Mouse (Mus musculus) hindbrain, embryonic 16.5 days (tissue): ENCODE results near the gene Klk1b26. TPM values are rescaled to one million over a fixed set of nuclear protein-coding genes. Genes with fewer than 3 reads are reported as not detected.
"Not testable (repeated sequence)": the region's sequence is repeated elsewhere in the genome, so short reads cannot be mapped to it uniquely, and the experiment has no call there.

Experiments used
- ATAC-seq: fragments of 200-750 bp; cut with Nextera tagmentation; 2 replicates; pipeline ENCODE4 v1.8.0; 2017; ENCODE audit warnings: moderate TSS enrichment, moderate library complexity
- H3K27ac ChIP-seq: fragments of 300-500 bp; sonication (generic); 2 replicates; pipeline ENCODE4 v1.5.1; 2014; ENCODE audit warnings: low read depth, mild to moderate bottlenecking, control low read depth, low read length, moderate library complexity
- H3K27me3 ChIP-seq: fragments of 300-500 bp; sonication (generic); replicated peaks from 2 replicates; pipeline ENCODE4 v1.6.1; 2014; ENCODE audit warnings: low read length; ENCODE audit not compliant: control insufficient read depth, insufficient read depth
- H3K36me3 ChIP-seq: fragments of 300-500 bp; sonication (generic); 2 replicates; pipeline ENCODE4 v1.6.1; 2014; ENCODE audit warnings: mild to moderate bottlenecking, low read length, moderate library complexity, mixed read lengths; ENCODE audit not compliant: control insufficient read depth, insufficient read depth
- H3K4me1 ChIP-seq: fragments of 300-500 bp; sonication (generic); 2 replicates; pipeline ENCODE4 v1.6.1; 2014; ENCODE audit warnings: low read depth, low read length; ENCODE audit not compliant: control insufficient read depth, insufficient read depth
- H3K4me2 ChIP-seq: fragments of 300-500 bp; sonication (generic); 2 replicates; pipeline ENCODE4 v1.6.1; 2014; ENCODE audit warnings: mild to moderate bottlenecking, low read length, control low read depth, moderate library complexity
- H3K4me3 ChIP-seq: fragments of 300-500 bp; sonication (generic); 2 replicates; pipeline ENCODE4 v1.5.1; 2014; ENCODE audit warnings: mild to moderate bottlenecking, low read length, control low read depth, moderate library complexity
- H3K9ac ChIP-seq: fragments of 300-500 bp; sonication (generic); 2 replicates; pipeline ENCODE4 v1.6.1; 2014; ENCODE audit warnings: low read depth, mild to moderate bottlenecking, control low read depth, low read length, moderate library complexity
- H3K9me3 ChIP-seq: fragments of 300-500 bp; sonication (generic); 2 replicates; pipeline ENCODE4 v1.6.1; 2014; ENCODE audit warnings: mild to moderate bottlenecking, low read length, moderate library complexity; ENCODE audit not compliant: control insufficient read depth
- WGBS: fragments of 180-500 bp; shearing (Covaris S2); extraction: QIAGEN DNeasy Blood & Tissue Kit; methylation state at CpG from one replicate; pipeline ENCODE4 v1.1.7; 2014; 5-methylcytosine and 5-hydroxymethylcytosine counted together
- polyA plus RNA-seq: library from polyadenylated mRNA; unstranded; fragments of >200 nt; fragmentation: Nextera tagmentation; extraction: Ambion mirVana; gene quantifications from 2 replicates; pipeline ENCODE4 v1.2.1, GENCODE M21; 2015

Gene Klk1b26
- polyA plus RNA-seq, 1 experiment from 2014 or later = not detected

- no peaks in the 10 kb centered on the region for H3K9me3 ChIP-seq
- no peaks in the 10 kb centered on the region for H3K4me1 ChIP-seq
- H3K4me2 ChIP-seq = no peak overlapping the region
- H3K36me3 ChIP-seq = no peaks in the 10 kb centered on the region
- H3K4me3 ChIP-seq = no peak overlapping the region
- H3K27ac ChIP-seq = no peak overlapping the region
- no peak overlapping the region for H3K9ac ChIP-seq
- 86% methylated on average over 5 of the region's 5 CpGs for WGBS
- H3K27me3 ChIP-seq = no peaks in the 10 kb centered on the region
- no peak for ATAC-seq
Measured at GRCm38 (mm10) chr7:44015071-44015470, 3.1 kb downstream of the Klk1b26 start.

- H3K4me3 ChIP-seq, H3K9ac ChIP-seq, ATAC-seq, H3K9me3 ChIP-seq, H3K4me1 ChIP-seq, H3K4me2 ChIP-seq, H3K36me3 ChIP-seq, H3K27me3 ChIP-seq, H3K27ac ChIP-seq: not testable (repeated sequence)
- WGBS = 65% methylated on average over 3 of the region's 3 CpGs
Measured at GRCm38 (mm10) chr7:44051990-44052389, 40.0 kb downstream of the Klk1b26 start, which contains the start of gene Klk1b27. Gene Klk1b27, plus strand, starts transcription at chr7:44052290.

Other genes with a start within 250 kb of the Klk1b26 start
- gene Klk12, start 243.3 kb upstream of the Klk1b26 start, polyA plus RNA-seq = not detected in 2 replicates
- 0.20 TPM in 1 of 2 replicates, not detected in the other for gene Klk11, start 237.6 kb upstream of the Klk1b26 start, polyA plus RNA-seq
- gene Klk10, start 231.1 kb upstream of the Klk1b26 start, polyA plus RNA-seq = 0.21 and 0.30 TPM in 2 replicates
- 0.10 and 0.31 TPM in 2 replicates for gene Klk9, start 220.3 kb upstream of the Klk1b26 start, polyA plus RNA-seq
- 11.3 and 13.3 TPM in 2 replicates for gene Klk8, start 214.6 kb upstream of the Klk1b26 start, polyA plus RNA-seq
- gene Klk7, start 200.9 kb upstream of the Klk1b26 start, polyA plus RNA-seq = not detected in 2 replicates
- gene Klk6, start 187.7 kb upstream of the Klk1b26 start, polyA plus RNA-seq = not detected in 2 replicates
- gene Klk5, start 170.2 kb upstream of the Klk1b26 start, polyA plus RNA-seq = not detected in 2 replicates
- 4.4 and 4.5 TPM in 2 replicates for gene Klk4, start 131.0 kb upstream of the Klk1b26 start, polyA plus RNA-seq
- not detected in 2 replicates for gene Klk15, start 78.4 kb upstream of the Klk1b26 start, polyA plus RNA-seq
- not detected in 2 replicates for gene Klk1b8, start 61.5 kb upstream of the Klk1b26 start, polyA plus RNA-seq
- gene Klk1b1, start 45.4 kb upstream of the Klk1b26 start, polyA plus RNA-seq = not detected in 2 replicates
- gene Klk1b9, start 36.1 kb upstream of the Klk1b26 start, polyA plus RNA-seq = not detected in 2 replicates
- not detected in 2 replicates for gene Klk1b11, start 16.3 kb upstream of the Klk1b26 start, polyA plus RNA-seq
- gene Klk1b27, start 40.1 kb downstream of the Klk1b26 start, polyA plus RNA-seq = 0.24 TPM in 1 of 2 replicates, not detected in the other
- not detected in 2 replicates for gene Klk1b21, start 90.2 kb downstream of the Klk1b26 start, polyA plus RNA-seq
- gene Klk1b22, start 100.5 kb downstream of the Klk1b26 start, polyA plus RNA-seq = not detected in 2 replicates
- not detected in 2 replicates for gene Klk1b16, start 124.6 kb downstream of the Klk1b26 start, polyA plus RNA-seq
- gene Klk1b24, start 176.1 kb downstream of the Klk1b26 start, polyA plus RNA-seq = not detected in 2 replicates
- not detected in 2 replicates for gene Klk1b3, start 186.0 kb downstream of the Klk1b26 start, polyA plus RNA-seq
- not detected in 2 replicates for gene Klk1b4, start 195.3 kb downstream of the Klk1b26 start, polyA plus RNA-seq
- not detected in 2 replicates for gene Klk1b5, start 203.8 kb downstream of the Klk1b26 start, polyA plus RNA-seq
- gene Klk1, start 213.2 kb downstream of the Klk1b26 start, polyA plus RNA-seq = not detected in 2 replicates
- 0.15 TPM in 1 of 2 replicates, not detected in the other for gene Gm36864, start 224.0 kb downstream of the Klk1b26 start, polyA plus RNA-seq
- 0.67 and 1.7 TPM in 2 replicates for gene 1700028J19Rik, start 234.5 kb downstream of the Klk1b26 start, polyA plus RNA-seq
- gene 2410002F23Rik, start 234.6 kb downstream of the Klk1b26 start, polyA plus RNA-seq = 216 and 218 TPM in 2 replicates
- 0.12 TPM in 1 of 2 replicates, not detected in the other for gene Acp4, start 245.2 kb downstream of the Klk1b26 start, polyA plus RNA-seq
- gene Gm15517, start 249.3 kb downstream of the Klk1b26 start, polyA plus RNA-seq = not detected in 2 replicates